In the genomic region with DNA sequence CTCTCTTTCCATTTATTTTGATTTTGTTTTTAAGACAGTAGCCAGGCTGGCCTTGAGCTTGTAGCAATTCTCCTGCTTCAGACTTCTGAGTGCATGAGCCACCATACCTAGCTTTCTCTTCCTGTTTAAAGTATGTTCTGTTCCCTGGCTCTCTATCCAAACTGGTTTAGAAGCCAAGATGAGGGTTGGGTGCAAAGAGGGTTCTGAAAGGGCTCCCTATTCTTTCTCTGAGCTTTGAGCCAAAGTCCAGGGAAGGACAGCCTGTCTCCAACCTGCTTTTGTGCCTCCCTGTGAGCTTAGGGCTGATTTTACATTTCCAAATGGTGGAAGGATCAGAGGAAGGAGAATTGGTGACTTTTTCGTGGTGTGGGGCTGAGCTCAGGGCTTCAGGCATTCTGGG, we compare ENCODE assay signal across 18 mouse cellular contexts. TPM values are rescaled to one million over a fixed set of nuclear protein-coding genes. Genes with fewer than 3 reads are reported as not detected.
DNase-seq lines count a peak whose midpoint lies in the region; ATAC-seq and TF ChIP-seq lines count a peak whose summit lies in the region.
"Had no signal": no experiment of that assay in that cellular context is flagged by ENCODE, and none has a peak within 500 bp of the region (broad histone marks: within the 10 kb centered on the region; RNA-seq: fewer than 3 reads in every experiment).

No protein-coding gene starts in this region.

- H3K4me1 ChIP-seq in forebrain, embryonic 13.5 days = peaks cover 77% of the 10 kb centered on the region
- peaks cover 42% of the 10 kb centered on the region for H3K4me1 ChIP-seq in forebrain, embryonic 15.5 days
- 0 out of 2 replicates have a peak, but pooled peaks cover 4% of the 10 kb centered on the region for H3K4me1 ChIP-seq in lung, postnatal 0 days (ENCODE audit: insufficient read depth, low read depth, low read length)
- H3K4me1 ChIP-seq in hindbrain, embryonic 16.5 days (ENCODE audit: control insufficient read depth, insufficient read depth, low read depth, low read length) = peaks cover 14% of the 10 kb centered on the region
- 0 out of 2 replicates have a peak, but pooled peaks cover 10% of the 10 kb centered on the region for H3K4me1 ChIP-seq in neural tube, embryonic 14.5 days (ENCODE audit: control insufficient read depth, insufficient read depth, low read length)
- H3K4me1 ChIP-seq in intestine, postnatal 0 days (replicated peaks; ENCODE audit: control insufficient read depth, insufficient read depth, low read length) = peaks cover 5% of the 10 kb centered on the region; the same call in 1 of the 2 replicates

- WGBS in forebrain, embryonic 13.5 days = 67% methylated on average over 1 of the region's 1 CpGs
- 58% methylated on average over 1 of the region's 1 CpGs for WGBS in forebrain, embryonic 15.5 days
- 71% methylated on average over 1 of the region's 1 CpGs for WGBS in lung, postnatal 0 days
- WGBS in hindbrain, embryonic 16.5 days = 70% methylated on average over 1 of the region's 1 CpGs
- WGBS in neural tube, embryonic 14.5 days = 61% methylated on average over 1 of the region's 1 CpGs
- WGBS in intestine, postnatal 0 days = 62% methylated on average over 1 of the region's 1 CpGs

- TF ChIP-seq EP300 in lung, postnatal 0 days (IDR thresholded peaks at IDR 0.05) = no peak

- H3K4me2 ChIP-seq in forebrain, embryonic 13.5 days = peak overlapping the region; percentile 84
- H3K4me2 ChIP-seq in forebrain, embryonic 15.5 days (replicated peaks) = no peak overlapping the region
- peak overlapping the region; percentile 30; the same call in 1 of the 2 replicates for H3K4me2 ChIP-seq in lung, postnatal 0 days (replicated peaks; ENCODE audit: low read depth, low read length)
- H3K4me2 ChIP-seq in hindbrain, embryonic 16.5 days (ENCODE audit: low read length) = peak overlapping the region; percentile 36
- H3K4me2 ChIP-seq in neural tube, embryonic 14.5 days (ENCODE audit: low read depth, low read length) = peak overlapping the region; percentile 78; the same call in 1 of the 2 replicates
- no peak overlapping the region for H3K4me2 ChIP-seq in intestine, postnatal 0 days (replicated peaks; ENCODE audit: low read depth)

- peak overlapping the region; percentile 89 for H3K9ac ChIP-seq in forebrain, embryonic 13.5 days
- H3K9ac ChIP-seq in forebrain, embryonic 15.5 days (replicated peaks) = no peak overlapping the region
- no peak overlapping the region for H3K9ac ChIP-seq in lung, postnatal 0 days (replicated peaks; ENCODE audit: low read depth)
- H3K9ac ChIP-seq in hindbrain, embryonic 16.5 days (ENCODE audit: low read depth, low read length) = no peak overlapping the region
- H3K9ac ChIP-seq in neural tube, embryonic 14.5 days (replicated peaks; ENCODE audit: low read depth, low read length) = no peak overlapping the region
- no peak overlapping the region for H3K9ac ChIP-seq in intestine, postnatal 0 days (ENCODE audit: low read depth, low read length)
- H3K9ac ChIP-seq: liver, embryonic 14.5 days had no signal

- no peak for TF ChIP-seq CTCF in lung, postnatal 0 days (IDR thresholded peaks at IDR 0.05)
- TF ChIP-seq CTCF in intestine, postnatal 0 days (IDR thresholded peaks at IDR 0.05; ENCODE audit: low read depth) = no peak

- ATAC-seq in forebrain, embryonic 13.5 days = no peak
- no peak for ATAC-seq in forebrain, embryonic 15.5 days (replicated peaks)
- ATAC-seq in lung, postnatal 0 days = no peak
- no peak for ATAC-seq in hindbrain, embryonic 16.5 days
- ATAC-seq in neural tube, embryonic 14.5 days (ENCODE audit: low read depth) = no peak
- ATAC-seq in intestine, postnatal 0 days = no peak
- ATAC-seq: inflammation-experienced regulatory T-cells, adult 6 months had no signal

- H3K9me3 ChIP-seq in forebrain, embryonic 13.5 days (replicated peaks) = no peaks in the 10 kb centered on the region
- H3K9me3 ChIP-seq in forebrain, embryonic 15.5 days = no peaks in the 10 kb centered on the region
- H3K9me3 ChIP-seq in lung, postnatal 0 days (ENCODE audit: low read length) = no peaks in the 10 kb centered on the region
- no peaks in the 10 kb centered on the region for H3K9me3 ChIP-seq in hindbrain, embryonic 16.5 days (ENCODE audit: control insufficient read depth, low read length)
- no peaks in the 10 kb centered on the region for H3K9me3 ChIP-seq in neural tube, embryonic 14.5 days (ENCODE audit: control insufficient read depth, low read length)
- no peaks in the 10 kb centered on the region for H3K9me3 ChIP-seq in intestine, postnatal 0 days (ENCODE audit: control insufficient read depth)
- H3K9me3 ChIP-seq: embryonic facial prominence, embryonic 10.5 days; heart, embryonic 10.5 days had no signal

- H3K36me3 ChIP-seq in forebrain, embryonic 13.5 days (ENCODE audit: poor library complexity, severe bottlenecking) = peaks cover 57% of the 10 kb centered on the region
- no peaks in the 10 kb centered on the region for H3K36me3 ChIP-seq in forebrain, embryonic 15.5 days
- peaks cover 17% of the 10 kb centered on the region; the same call in 1 of the 2 replicates for H3K36me3 ChIP-seq in lung, postnatal 0 days (ENCODE audit: insufficient read depth, low read length)
- H3K36me3 ChIP-seq in hindbrain, embryonic 16.5 days (ENCODE audit: control insufficient read depth, insufficient read depth, low read length) = no peaks in the 10 kb centered on the region
- H3K36me3 ChIP-seq in neural tube, embryonic 14.5 days (ENCODE audit: control insufficient read depth, insufficient read depth, low read length) = no peaks in the 10 kb centered on the region; the same call in 1 of the 2 replicates
- peaks cover 24% of the 10 kb centered on the region for H3K36me3 ChIP-seq in intestine, postnatal 0 days (ENCODE audit: control insufficient read depth, insufficient read depth)

- H3K27me3 ChIP-seq in forebrain, embryonic 13.5 days = peaks cover 28% of the 10 kb centered on the region; the same call in 1 of the 2 replicates
- H3K27me3 ChIP-seq in forebrain, embryonic 15.5 days = 0 out of 2 replicates have a peak, but pooled peaks cover 4% of the 10 kb centered on the region
- H3K27me3 ChIP-seq in lung, postnatal 0 days (replicated peaks; ENCODE audit: insufficient read depth, low read length) = no peaks in the 10 kb centered on the region
- no peaks in the 10 kb centered on the region for H3K27me3 ChIP-seq in hindbrain, embryonic 16.5 days (replicated peaks; ENCODE audit: control insufficient read depth, insufficient read depth, low read length)
- H3K27me3 ChIP-seq in neural tube, embryonic 14.5 days (ENCODE audit: control insufficient read depth, insufficient read depth, low read length) = no peaks in the 10 kb centered on the region
- H3K27me3 ChIP-seq in intestine, postnatal 0 days (replicated peaks; ENCODE audit: control insufficient read depth, insufficient read depth, low read length) = no peaks in the 10 kb centered on the region

- peak overlapping the region; percentile 62 for H3K4me3 ChIP-seq in forebrain, embryonic 13.5 days
- H3K4me3 ChIP-seq in forebrain, embryonic 15.5 days = no peak overlapping the region
- H3K4me3 ChIP-seq in lung, postnatal 0 days (ENCODE audit: low read depth, low read length) = no peak overlapping the region
- H3K4me3 ChIP-seq in hindbrain, embryonic 16.5 days (ENCODE audit: low read length) = no peak overlapping the region
- no peak overlapping the region for H3K4me3 ChIP-seq in neural tube, embryonic 14.5 days (ENCODE audit: low read depth, low read length)
- H3K4me3 ChIP-seq in intestine, postnatal 0 days (ENCODE audit: low read depth, low read length) = no peak overlapping the region
- H3K4me3 ChIP-seq: embryonic facial prominence, embryonic 10.5 days; heart, embryonic 10.5 days had no signal

- peak overlapping the region; percentile 32; the same call in 1 of the 2 replicates for H3K27ac ChIP-seq in forebrain, embryonic 13.5 days
- no peak overlapping the region for H3K27ac ChIP-seq in forebrain, embryonic 15.5 days (replicated peaks)
- H3K27ac ChIP-seq in lung, postnatal 0 days (ENCODE audit: low read length) = no peak overlapping the region
- peak overlapping the region; percentile 9; the same call in 1 of the 2 replicates for H3K27ac ChIP-seq in hindbrain, embryonic 16.5 days (ENCODE audit: low read depth, low read length)
- no peak overlapping the region for H3K27ac ChIP-seq in neural tube, embryonic 14.5 days (ENCODE audit: low read depth, low read length)
- H3K27ac ChIP-seq in intestine, postnatal 0 days (ENCODE audit: low read depth, low read length) = no peak overlapping the region
- H3K27ac ChIP-seq: embryonic facial prominence, embryonic 10.5 days; heart, embryonic 10.5 days; liver, embryonic 14.5 days had no signal

- no peak for DNase-seq in lung, postnatal 0 days (ENCODE audit: low spot score)
- no peak for DNase-seq in lung, postnatal 25 days (ENCODE audit: low spot score)
- DNase-seq in frontal cortex, adult 2 months (ENCODE audit: extremely low spot score in 1 of 2, low spot score in 1 of 2) = no peak
- DNase-seq: cerebellum, adult 11 months; cerebellum, postnatal 25 days; gastrocnemius, postnatal 36 days; heart, postnatal 10 days; kidney, adult 9 months; thymus, postnatal 4 days had no signal

RNA-seq across cellular contexts. Expression of a gene that starts 5.4 kb away (rescaled TPM):
- polyA plus RNA-seq in forebrain, embryonic 13.5 days (2015; fragmentation: Nextera tagmentation; extraction: Ambion mirVana) = 59.5 and 81.3 TPM in 2 replicates
- polyA plus RNA-seq in forebrain, embryonic 15.5 days (2015; fragmentation: Nextera tagmentation; extraction: Ambion mirVana) = 32.9 and 44.3 TPM in 2 replicates
- 67.9 and 72.5 TPM in 2 replicates for polyA plus RNA-seq in lung, postnatal 0 days (2015; fragmentation: Nextera tagmentation; extraction: Ambion mirVana)
- polyA plus RNA-seq in hindbrain, embryonic 16.5 days (2015; fragmentation: Nextera tagmentation; extraction: Ambion mirVana) = 45.9 and 48.2 TPM in 2 replicates
- polyA plus RNA-seq in neural tube, embryonic 14.5 days (2014; fragmentation: Nextera tagmentation; extraction: Ambion mirVana) = 39.5 and 42.7 TPM in 2 replicates
- polyA plus RNA-seq in frontal cortex, adult 2 months (2012; rRNA removed) = 120 and 135 TPM in 2 replicates
- 2.6 and 3.5 TPM in 2 replicates for polyA plus RNA-seq in intestine, postnatal 0 days (2015; fragmentation: Nextera tagmentation; extraction: Ambion mirVana)
- polyA plus RNA-seq: inflammation-experienced regulatory T-cells, adult 6 months had no signal

RNA-seq across cellular contexts. Expression of a gene that starts 55.7 kb away (rescaled TPM):
- polyA plus RNA-seq in forebrain, embryonic 13.5 days (2015; fragmentation: Nextera tagmentation; extraction: Ambion mirVana) = 47.5 and 50.4 TPM in 2 replicates
- 69.5 and 72.3 TPM in 2 replicates for polyA plus RNA-seq in forebrain, embryonic 15.5 days (2015; fragmentation: Nextera tagmentation; extraction: Ambion mirVana)
- polyA plus RNA-seq in lung, postnatal 0 days (2015; fragmentation: Nextera tagmentation; extraction: Ambion mirVana) = 39.1 and 40.1 TPM in 2 replicates
- 68.7 and 75.6 TPM in 2 replicates for polyA plus RNA-seq in hindbrain, embryonic 16.5 days (2015; fragmentation: Nextera tagmentation; extraction: Ambion mirVana)
- 67.0 and 69.5 TPM in 2 replicates for polyA plus RNA-seq in neural tube, embryonic 14.5 days (2014; fragmentation: Nextera tagmentation; extraction: Ambion mirVana)
- polyA plus RNA-seq in frontal cortex, adult 2 months (2012; rRNA removed) = 51.1 and 56.2 TPM in 2 replicates
- polyA plus RNA-seq in intestine, postnatal 0 days (2015; fragmentation: Nextera tagmentation; extraction: Ambion mirVana) = 37.8 and 40.9 TPM in 2 replicates

Comparison
In these comparisons a context has a peak if more than half of its experiments do, and no peak if none do; other contexts are left out.
1. H3K27ac ChIP-seq: peak in forebrain, embryonic 13.5 days (single experiment) and hindbrain, embryonic 16.5 days (single experiment); none in forebrain, embryonic 15.5 days (single experiment), lung, postnatal 0 days (single experiment), neural tube, embryonic 14.5 days (single experiment) and intestine, postnatal 0 days (single experiment).
2. H3K4me2 ChIP-seq: peak in forebrain, embryonic 13.5 days (single experiment), lung, postnatal 0 days (single experiment), hindbrain, embryonic 16.5 days (single experiment) and neural tube, embryonic 14.5 days (single experiment); none in forebrain, embryonic 15.5 days (single experiment) and intestine, postnatal 0 days (single experiment).